In genomic region chr8:102685023-102685422, GRCm38 (mm10) we compare ENCODE assay signal across 18 mouse cellular contexts.
DNase-seq lines count a peak whose midpoint lies in the region; ATAC-seq and TF ChIP-seq lines count a peak whose summit lies in the region.
"Had no signal": no experiment of that assay in that cellular context is flagged by ENCODE, and none has a peak within 500 bp of the region (broad histone marks: within the 10 kb centered on the region; RNA-seq: fewer than 3 reads in every experiment).

No protein-coding gene starts in this region.

- no peaks in the 10 kb centered on the region for H3K9me3 ChIP-seq in heart, postnatal 0 days (replicated peaks; ENCODE audit: control insufficient read depth, low read length)
- H3K9me3 ChIP-seq in heart, embryonic 11.5 days (replicated peaks; ENCODE audit: control insufficient read depth, low read length) = no peaks in the 10 kb centered on the region
- no peaks in the 10 kb centered on the region for H3K9me3 ChIP-seq in hindbrain, embryonic 16.5 days (ENCODE audit: control insufficient read depth, low read length)
- H3K9me3 ChIP-seq: embryonic facial prominence, embryonic 15.5 days; limb, embryonic 10.5 days; liver, embryonic 12.5 days; midbrain, embryonic 12.5 days had no signal

- TF ChIP-seq POLR2A in brain, embryonic 14.5 days (IDR thresholded peaks at IDR 0.05; ENCODE audit: borderline replicate concordance, extremely low read depth, insufficient read depth, insufficient read length, poor library complexity, severe bottlenecking) = no peak

- no peak for ATAC-seq in heart, postnatal 0 days (ENCODE audit: insufficient read depth, low read depth)
- no peak for ATAC-seq in heart, embryonic 11.5 days (replicated peaks; ENCODE audit: insufficient number of reproducible peaks, low FRiP score, low TSS enrichment)
- no peak for ATAC-seq in hindbrain, embryonic 16.5 days
- ATAC-seq: liver, embryonic 12.5 days had no signal

- no peak overlapping the region for H3K27ac ChIP-seq in heart, postnatal 0 days (ENCODE audit: low read depth)
- no peak overlapping the region for H3K27ac ChIP-seq in heart, embryonic 11.5 days (ENCODE audit: low read depth, low read length)
- no peak overlapping the region for H3K27ac ChIP-seq in hindbrain, embryonic 16.5 days (ENCODE audit: low read depth, low read length)
- H3K27ac ChIP-seq: embryonic facial prominence, embryonic 15.5 days; limb, embryonic 10.5 days; liver, embryonic 12.5 days; midbrain, embryonic 12.5 days had no signal

- 70% methylated on average over 11 of the region's 11 CpGs for WGBS in heart, postnatal 0 days
- 76% methylated on average over 11 of the region's 11 CpGs for WGBS in heart, embryonic 11.5 days (ENCODE audit: insufficient replicate concordance)
- 53% methylated on average over 11 of the region's 11 CpGs for WGBS in hindbrain, embryonic 16.5 days

- H3K4me2 ChIP-seq in heart, postnatal 0 days (ENCODE audit: low read depth, low read length) = peak overlapping the region; percentile 25; the same call in 1 of the 2 replicates
- H3K4me2 ChIP-seq in heart, embryonic 11.5 days = no peak overlapping the region
- H3K4me2 ChIP-seq in hindbrain, embryonic 16.5 days (ENCODE audit: low read length) = peak overlapping the region; percentile 6
- H3K4me2 ChIP-seq: embryonic facial prominence, embryonic 15.5 days; liver, embryonic 12.5 days; lung, embryonic 14.5 days; midbrain, embryonic 12.5 days had no signal

- TF ChIP-seq CTCF in heart, postnatal 0 days (IDR thresholded peaks at IDR 0.05; ENCODE audit: low read depth) = no peak
- no peak for TF ChIP-seq CTCF in brain, embryonic 14.5 days (IDR thresholded peaks at IDR 0.05; ENCODE audit: borderline replicate concordance, extremely low read depth, insufficient read depth, insufficient read length)

- DNase-seq in heart, postnatal 0 days (ENCODE audit: low spot score) = no peak
- peak; percentile 23 for DNase-seq in brain, adult 2 months (ENCODE audit: low read depth, low spot score)
- DNase-seq in brain, embryonic 14.5 days (ENCODE audit: low read depth) = peak; percentile 71
- DNase-seq in adipocyte (ENCODE audit: low spot score) = no peak
- DNase-seq in ovary, postnatal 10 days (ENCODE audit: low spot score) = no peak
- DNase-seq: cerebellum, postnatal 10 days; embryo, embryonic 11 days; gastrocnemius, postnatal 10 days; kidney, adult 9 months; lung, embryonic 14.5 days; lung, postnatal 4 days; thymus, postnatal 14 days had no signal

- no peak overlapping the region for H3K4me3 ChIP-seq in heart, postnatal 0 days (ENCODE audit: low read depth, low read length)
- H3K4me3 ChIP-seq in heart, embryonic 11.5 days (ENCODE audit: low read depth, low read length) = no peak overlapping the region
- no peak overlapping the region for H3K4me3 ChIP-seq in hindbrain, embryonic 16.5 days (ENCODE audit: low read length)
- H3K4me3 ChIP-seq: embryonic facial prominence, embryonic 15.5 days; limb, embryonic 10.5 days; liver, embryonic 12.5 days; midbrain, embryonic 12.5 days had no signal

- H3K9ac ChIP-seq in heart, postnatal 0 days (replicated peaks; ENCODE audit: low read depth, low read length) = no peak overlapping the region
- no peak overlapping the region for H3K9ac ChIP-seq in heart, embryonic 11.5 days (ENCODE audit: low read depth, low read length)
- no peak overlapping the region for H3K9ac ChIP-seq in hindbrain, embryonic 16.5 days (ENCODE audit: low read depth, low read length)
- H3K9ac ChIP-seq: embryonic facial prominence, embryonic 15.5 days; liver, embryonic 12.5 days; lung, embryonic 14.5 days; midbrain, embryonic 12.5 days had no signal

- H3K36me3 ChIP-seq in heart, postnatal 0 days (replicated peaks; ENCODE audit: control insufficient read depth, insufficient read depth, low read length) = no peaks in the 10 kb centered on the region
- no peaks in the 10 kb centered on the region for H3K36me3 ChIP-seq in heart, embryonic 11.5 days (ENCODE audit: control insufficient read depth, insufficient read depth, low read length)
- H3K36me3 ChIP-seq in hindbrain, embryonic 16.5 days (ENCODE audit: control insufficient read depth, insufficient read depth, low read length) = no peaks in the 10 kb centered on the region
- H3K36me3 ChIP-seq: embryonic facial prominence, embryonic 15.5 days; liver, embryonic 12.5 days; midbrain, embryonic 12.5 days had no signal

- H3K4me1 ChIP-seq in heart, postnatal 0 days (ENCODE audit: control insufficient read depth, insufficient read depth) = no peaks in the 10 kb centered on the region
- no peaks in the 10 kb centered on the region for H3K4me1 ChIP-seq in heart, embryonic 11.5 days (ENCODE audit: control insufficient read depth, insufficient read depth, low read length)
- no peaks in the 10 kb centered on the region for H3K4me1 ChIP-seq in hindbrain, embryonic 16.5 days (ENCODE audit: control insufficient read depth, insufficient read depth, low read depth, low read length)
- H3K4me1 ChIP-seq: embryonic facial prominence, embryonic 15.5 days; liver, embryonic 12.5 days; midbrain, embryonic 12.5 days had no signal

- no peaks in the 10 kb centered on the region for H3K27me3 ChIP-seq in heart, postnatal 0 days (ENCODE audit: control insufficient read depth, insufficient read depth, low read length)
- no peaks in the 10 kb centered on the region for H3K27me3 ChIP-seq in heart, embryonic 11.5 days (ENCODE audit: control insufficient read depth, insufficient read depth, low read length)
- no peaks in the 10 kb centered on the region for H3K27me3 ChIP-seq in hindbrain, embryonic 16.5 days (replicated peaks; ENCODE audit: control insufficient read depth, insufficient read depth, low read length)
- H3K27me3 ChIP-seq: embryonic facial prominence, embryonic 15.5 days; liver, embryonic 12.5 days; midbrain, embryonic 12.5 days had no signal

- TF ChIP-seq EP300 in heart, postnatal 0 days (IDR thresholded peaks at IDR 0.05; ENCODE audit: low read depth) = no peak

Comparison
In these comparisons a context has a peak if more than half of its experiments do, and no peak if none do; other contexts are left out.
1. DNase-seq: peak in brain, adult 2 months (single experiment) and brain, embryonic 14.5 days (single experiment); none in heart, postnatal 0 days (single experiment), adipocyte (single experiment) and ovary, postnatal 10 days (single experiment).